Mouse (Mus musculus): ENCODE data around the gene Olfr820. TPM values are rescaled to one million over a fixed set of nuclear protein-coding genes. Genes with fewer than 3 reads are reported as not detected.
"Not testable (repeated sequence)": the region's sequence is repeated elsewhere in the genome, so short reads cannot be mapped to it uniquely, and the experiment has no call there.

The Olfr820 gene
- polyA plus RNA-seq (2012; ENCODE audit: insufficient read depth, insufficient read length, missing spikeins), result not detected in 2 replicates

DNA sequence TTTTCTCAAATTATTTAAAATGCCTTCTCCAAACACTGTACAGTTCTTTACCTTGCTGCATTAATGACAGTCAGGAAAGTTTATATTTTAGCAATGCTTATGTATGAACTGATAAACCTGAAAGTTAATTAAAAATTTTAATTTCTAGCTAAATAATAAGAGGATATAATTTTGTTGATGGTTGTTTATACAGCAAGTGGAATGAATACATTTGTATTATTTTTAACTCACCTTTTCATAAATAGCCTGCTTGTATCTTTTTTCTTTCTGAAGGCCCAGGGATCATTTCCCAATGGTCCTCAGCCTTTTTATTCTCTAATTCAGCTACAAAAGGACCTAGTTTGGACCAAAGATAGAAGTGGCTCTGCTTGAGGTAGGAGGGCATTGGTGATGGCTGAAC lies at the start of gene Olfr820:
Gene Olfr820 (plus strand): TSS at position 301 of the 400 bp plus-strand sequence.
- Histone ChIP-seq H3K27ac (replicated peaks; ENCODE audit: low read depth, low read length) (no peak within 1 kb of the TSS), H3K4me1 (ENCODE audit: control insufficient read depth, insufficient read depth, insufficient read length, low read length) (no peaks in the 10 kb centered on the region), H3K4me3 (ENCODE audit: insufficient read depth, low read depth, low read length) (no peak within 1 kb of the TSS)

DNA sequence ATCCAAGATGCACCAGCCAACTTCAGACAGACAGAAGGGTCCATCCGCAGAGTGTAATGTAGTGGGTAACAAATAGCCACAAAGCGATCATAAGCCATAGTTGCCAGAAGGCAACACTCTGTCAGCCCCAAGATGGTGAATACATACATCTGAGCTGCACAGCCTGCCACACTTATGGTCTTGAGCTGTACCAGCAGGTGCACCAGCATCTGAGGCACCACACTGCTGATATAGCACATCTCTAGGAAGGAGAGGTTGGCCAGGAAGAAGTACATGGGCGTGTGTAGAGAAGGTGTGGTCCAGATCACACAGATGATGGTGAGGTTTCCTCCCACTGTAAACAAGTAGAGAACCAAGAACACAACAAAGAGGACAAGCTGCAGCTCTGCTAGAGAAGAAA lies 46.2 kb upstream of the Olfr820 start:
- H3K27ac ChIP-seq (replicated peaks; ENCODE audit: low read depth, low read length); H3K4me3 ChIP-seq (ENCODE audit: insufficient read depth, low read depth, low read length): not testable (repeated sequence)

DNA sequence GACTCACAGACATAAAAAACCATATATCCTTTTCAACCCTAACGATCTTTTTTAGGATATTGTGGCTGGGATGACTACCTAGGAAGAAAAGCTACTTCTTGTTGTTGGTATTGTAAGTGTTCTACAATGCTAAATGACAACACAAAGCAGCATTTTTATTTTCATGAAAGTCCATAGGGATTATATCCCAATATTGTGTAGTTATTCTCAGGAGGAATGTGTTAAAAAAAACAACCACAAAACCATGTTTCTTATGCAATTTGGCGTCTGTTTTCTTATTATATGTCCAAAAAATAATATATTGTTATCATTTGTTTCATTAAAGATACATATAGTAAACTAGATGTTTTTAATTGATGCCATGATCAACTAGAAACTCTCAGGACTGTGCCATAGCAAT lies 45.3 kb upstream of the Olfr820 start, which contains the start of gene Olfr819:
Gene Olfr819 (minus strand): TSS at position 101 of the 400 bp plus-strand sequence.
- not testable (repeated sequence) for H3K4me3 ChIP-seq (ENCODE audit: insufficient read depth, low read depth, low read length); H3K4me1 ChIP-seq (ENCODE audit: control insufficient read depth, insufficient read depth, insufficient read length, low read length); H3K27ac ChIP-seq (replicated peaks; ENCODE audit: low read depth, low read length)

More for the DNA sequence above, 46.2 kb upstream of the Olfr820 start:
- not testable (repeated sequence) for H3K4me1 ChIP-seq (ENCODE audit: control insufficient read depth, insufficient read depth, insufficient read length, low read length)

DNA sequence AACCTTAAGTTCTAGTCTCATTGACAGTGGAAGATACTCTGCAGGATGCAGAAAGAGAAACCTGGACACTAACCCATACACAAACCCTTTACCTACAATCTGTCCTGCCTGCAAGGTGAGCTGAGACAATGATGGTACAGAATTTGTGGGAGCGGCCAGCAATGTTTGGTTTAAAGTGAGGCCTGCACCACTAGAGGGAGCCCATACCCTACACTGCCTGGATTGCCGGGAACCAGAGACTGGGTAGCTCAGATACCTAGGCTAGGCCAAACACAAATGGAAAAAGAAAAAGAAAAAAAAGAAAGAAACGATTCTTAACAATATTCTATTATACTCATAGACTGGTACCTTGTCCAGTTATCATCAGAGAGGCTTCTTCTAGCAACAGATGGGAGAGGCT lies 39.4 kb upstream of the Olfr820 start:
- not testable (repeated sequence) for H3K4me1 ChIP-seq (ENCODE audit: control insufficient read depth, insufficient read depth, insufficient read length, low read length); H3K27ac ChIP-seq (replicated peaks; ENCODE audit: low read depth, low read length); H3K4me3 ChIP-seq (ENCODE audit: insufficient read depth, low read depth, low read length)

DNA sequence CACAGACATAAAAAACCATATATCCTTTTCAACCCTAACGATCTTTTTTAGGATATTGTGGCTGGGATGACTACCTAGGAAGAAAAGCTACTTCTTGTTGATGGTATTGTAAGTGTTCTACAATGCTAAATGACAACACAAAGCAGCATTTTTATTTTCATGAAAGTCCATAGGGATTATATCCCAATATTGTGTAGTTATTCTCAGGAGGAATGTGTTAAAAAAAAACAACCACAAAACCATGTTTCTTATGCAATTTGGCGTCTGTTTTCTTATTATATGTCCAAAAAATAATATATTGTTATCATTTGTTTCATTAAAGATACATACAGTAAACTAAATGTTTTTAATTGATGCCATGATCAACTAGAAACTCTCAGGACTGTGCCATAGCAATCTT lies 36.4 kb upstream of the Olfr820 start, which contains the start of gene Olfr247:
Gene Olfr247 (minus strand): TSS at position 101 of the 400 bp plus-strand sequence.
- not testable (repeated sequence) for H3K4me3 ChIP-seq (ENCODE audit: insufficient read depth, low read depth, low read length); H3K4me1 ChIP-seq (ENCODE audit: control insufficient read depth, insufficient read depth, insufficient read length, low read length); H3K27ac ChIP-seq (replicated peaks; ENCODE audit: low read depth, low read length)

DNA sequence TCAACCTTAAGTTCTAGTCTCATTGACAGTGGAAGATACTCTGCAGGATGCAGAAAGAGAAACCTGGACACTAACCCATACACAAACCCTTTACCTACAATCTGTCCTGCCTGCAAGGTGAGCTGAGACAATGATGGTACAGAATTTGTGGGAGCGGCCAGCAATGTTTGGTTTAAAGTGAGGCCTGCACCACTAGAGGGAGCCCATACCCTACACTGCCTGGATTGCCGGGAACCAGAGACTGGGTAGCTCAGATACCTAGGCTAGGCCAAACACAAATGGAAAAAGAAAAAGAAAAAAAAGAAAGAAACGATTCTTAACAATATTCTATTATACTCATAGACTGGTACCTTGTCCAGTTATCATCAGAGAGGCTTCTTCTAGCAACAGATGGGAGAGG lies 30.6 kb upstream of the Olfr820 start:
- H3K27ac ChIP-seq (replicated peaks; ENCODE audit: low read depth, low read length); H3K4me3 ChIP-seq (ENCODE audit: insufficient read depth, low read depth, low read length); H3K4me1 ChIP-seq (ENCODE audit: control insufficient read depth, insufficient read depth, insufficient read length, low read length): not testable (repeated sequence)

DNA sequence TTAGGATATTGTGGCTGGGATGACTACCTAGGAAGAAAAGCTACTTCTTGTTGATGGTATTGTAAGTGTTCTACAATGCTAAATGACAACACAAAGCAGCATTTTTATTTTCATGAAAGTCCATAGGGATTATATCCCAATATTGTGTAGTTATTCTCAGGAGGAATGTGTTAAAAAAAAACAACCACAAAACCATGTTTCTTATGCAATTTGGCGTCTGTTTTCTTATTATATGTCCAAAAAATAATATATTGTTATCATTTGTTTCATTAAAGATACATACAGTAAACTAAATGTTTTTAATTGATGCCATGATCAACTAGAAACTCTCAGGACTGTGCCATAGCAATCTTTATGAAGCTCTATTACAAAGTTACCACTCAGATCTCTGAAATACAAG lies 27.5 kb upstream of the Olfr820 start, which contains the start of gene Gm10310:
Gene Gm10310 (minus strand): TSS at position 101 of the 400 bp plus-strand sequence.
- H3K4me1 ChIP-seq (ENCODE audit: control insufficient read depth, insufficient read depth, insufficient read length, low read length); H3K27ac ChIP-seq (replicated peaks; ENCODE audit: low read depth, low read length); H3K4me3 ChIP-seq (ENCODE audit: insufficient read depth, low read depth, low read length): not testable (repeated sequence)

DNA sequence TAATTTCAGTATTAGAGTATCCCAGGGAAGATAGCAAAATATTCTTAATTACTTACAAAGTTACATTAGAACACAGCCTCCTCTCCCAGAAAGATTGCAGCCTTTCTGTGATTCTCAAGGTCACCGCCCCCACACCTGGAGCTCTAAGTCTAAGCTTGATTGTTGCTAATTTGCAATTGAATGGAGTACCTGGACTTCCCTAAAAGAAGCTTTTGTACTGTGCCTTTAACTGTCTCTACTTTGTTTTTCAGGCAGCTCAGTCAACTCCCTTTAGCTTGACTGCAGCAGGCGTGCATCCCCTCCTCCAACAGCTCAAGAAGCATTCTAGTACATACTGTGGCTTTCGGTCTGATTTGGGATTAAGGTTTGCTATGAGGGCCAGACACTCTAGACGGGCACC lies 8.3 kb upstream of the Olfr820 start:
- not testable (repeated sequence) for H3K4me1 ChIP-seq (ENCODE audit: control insufficient read depth, insufficient read depth, insufficient read length, low read length); H3K27ac ChIP-seq (replicated peaks; ENCODE audit: low read depth, low read length)

DNA sequence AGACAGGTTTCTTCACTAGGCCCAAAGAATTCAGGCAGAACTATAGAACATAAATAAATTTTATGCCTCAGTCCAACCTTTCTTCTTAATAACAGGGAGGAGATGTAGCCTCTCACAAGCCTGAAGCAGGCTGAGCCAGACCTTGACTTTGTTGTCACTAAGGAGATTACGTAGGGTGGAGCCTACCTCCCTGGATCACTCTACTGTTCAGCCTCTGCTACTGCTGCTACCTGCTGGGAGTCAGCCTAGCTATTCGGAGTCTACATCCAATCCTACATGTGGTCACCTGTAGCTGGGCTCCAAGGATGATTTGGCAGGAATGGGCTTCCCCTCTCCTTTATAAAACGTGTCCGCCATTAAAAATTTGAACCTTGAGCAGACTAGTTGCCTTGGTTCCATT lies 7.1 kb upstream of the Olfr820 start:
- not testable (repeated sequence) for H3K27ac ChIP-seq (replicated peaks; ENCODE audit: low read depth, low read length); H3K4me3 ChIP-seq (ENCODE audit: insufficient read depth, low read depth, low read length); H3K4me1 ChIP-seq (ENCODE audit: control insufficient read depth, insufficient read depth, insufficient read length, low read length)

More for the DNA sequence above, 8.3 kb upstream of the Olfr820 start:
- not testable (repeated sequence) for H3K4me3 ChIP-seq (ENCODE audit: insufficient read depth, low read depth, low read length)

DNA sequence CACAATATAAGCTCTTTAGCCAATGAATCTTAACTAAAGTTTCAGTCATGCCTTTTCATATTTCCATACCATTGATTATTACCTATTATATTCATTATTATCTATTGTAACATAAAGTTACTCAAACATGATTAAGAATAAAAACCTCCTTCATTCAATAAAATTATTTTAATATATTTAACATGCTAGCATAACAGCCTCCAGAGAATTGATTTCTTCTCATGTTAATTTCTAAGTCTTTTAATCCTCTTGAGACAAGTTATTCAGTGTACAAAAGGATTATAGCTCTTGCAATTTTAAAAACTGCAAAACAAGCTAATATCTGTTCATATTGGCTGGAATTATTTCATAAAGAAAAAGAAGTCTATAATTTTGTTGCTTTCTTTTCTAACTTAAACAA lies 17.6 kb downstream of the Olfr820 start, which contains the start of gene Olfr821:
Gene Olfr821 (plus strand): TSS at position 301 of the 400 bp plus-strand sequence.
- H3K4me1 ChIP-seq (ENCODE audit: control insufficient read depth, insufficient read depth, insufficient read length, low read length), result no peaks in the 10 kb centered on the region
- H3K4me3 ChIP-seq (ENCODE audit: insufficient read depth, low read depth, low read length), result no peak within 1 kb of the TSS

DNA sequence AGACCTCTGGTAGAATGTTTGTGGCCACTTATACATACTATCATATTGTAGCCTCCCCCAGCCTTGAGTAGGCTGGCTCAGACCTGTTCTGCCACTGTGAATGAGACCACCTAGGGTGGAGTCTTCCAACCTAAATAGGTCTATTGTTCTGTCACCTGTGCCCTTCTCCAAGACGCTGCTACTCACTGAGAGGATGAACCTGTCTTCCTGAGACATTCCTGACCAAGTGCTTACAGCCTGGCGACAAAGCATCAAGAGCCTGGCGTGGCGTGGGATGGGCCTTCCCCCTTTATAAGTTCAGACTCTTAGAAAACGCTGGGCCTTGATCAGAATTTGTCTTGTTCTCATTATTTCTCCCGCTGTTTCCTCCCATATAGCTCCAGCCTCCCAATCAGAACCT lies 24.7 kb downstream of the Olfr820 start:
- H3K4me3 ChIP-seq (ENCODE audit: insufficient read depth, low read depth, low read length), result no peak overlapping the region
- no peaks in the 10 kb centered on the region for H3K4me1 ChIP-seq (ENCODE audit: control insufficient read depth, insufficient read depth, insufficient read length, low read length)
- no peak overlapping the region for H3K27ac ChIP-seq (replicated peaks; ENCODE audit: low read depth, low read length)

More for the DNA sequence above, 17.6 kb downstream of the Olfr820 start, which contains the start of gene Olfr821:
- no peak within 1 kb of the TSS for H3K27ac ChIP-seq (replicated peaks; ENCODE audit: low read depth, low read length)

Other genes starting within 250 kb of the Olfr820 start
- not detected in 2 replicates for gene Olfr808, start 247.1 kb upstream of the Olfr820 start, polyA plus RNA-seq (2012; ENCODE audit: insufficient read depth, insufficient read length, missing spikeins)
- not detected in 2 replicates for gene Olfr809, start 238.0 kb upstream of the Olfr820 start, polyA plus RNA-seq (2012; ENCODE audit: insufficient read depth, insufficient read length, missing spikeins)
- not detected in 2 replicates for gene Olfr810, start 217.7 kb upstream of the Olfr820 start, polyA plus RNA-seq (2012; ENCODE audit: insufficient read depth, insufficient read length, missing spikeins)
- gene Olfr811, start 208.2 kb upstream of the Olfr820 start, polyA plus RNA-seq (2012; ENCODE audit: insufficient read depth, insufficient read length, missing spikeins), result not detected in 2 replicates
- gene Olfr812, start 166.5 kb upstream of the Olfr820 start, polyA plus RNA-seq (2012; ENCODE audit: insufficient read depth, insufficient read length, missing spikeins), result not detected in 2 replicates
- not detected in 2 replicates for gene Olfr813, start 157.3 kb upstream of the Olfr820 start, polyA plus RNA-seq (2012; ENCODE audit: insufficient read depth, insufficient read length, missing spikeins)
- not detected in 2 replicates for gene Olfr814, start 132.8 kb upstream of the Olfr820 start, polyA plus RNA-seq (2012; ENCODE audit: insufficient read depth, insufficient read length, missing spikeins)
- not detected in 2 replicates for gene Olfr815, start 106.8 kb upstream of the Olfr820 start, polyA plus RNA-seq (2012; ENCODE audit: insufficient read depth, insufficient read length, missing spikeins)
- gene Olfr816, start 97.0 kb upstream of the Olfr820 start, polyA plus RNA-seq (2012; ENCODE audit: insufficient read depth, insufficient read length, missing spikeins), result not detected in 2 replicates
- gene Olfr818, start 63.5 kb upstream of the Olfr820 start, polyA plus RNA-seq (2012; ENCODE audit: insufficient read depth, insufficient read length, missing spikeins), result not detected in 2 replicates
- not detected in 2 replicates for gene Olfr819, start 45.4 kb upstream of the Olfr820 start, polyA plus RNA-seq (2012; ENCODE audit: insufficient read depth, insufficient read length, missing spikeins)
- not detected in 2 replicates for gene Olfr247, start 36.5 kb upstream of the Olfr820 start, polyA plus RNA-seq (2012; ENCODE audit: insufficient read depth, insufficient read length, missing spikeins)
- gene Gm10310, start 27.6 kb upstream of the Olfr820 start, polyA plus RNA-seq (2012; ENCODE audit: insufficient read depth, insufficient read length, missing spikeins), result not detected in 2 replicates
- gene Olfr821, start 17.7 kb downstream of the Olfr820 start, polyA plus RNA-seq (2012; ENCODE audit: insufficient read depth, insufficient read length, missing spikeins), result not detected in 2 replicates
- gene Olfr822, start 58.6 kb downstream of the Olfr820 start, polyA plus RNA-seq (2012; ENCODE audit: insufficient read depth, insufficient read length, missing spikeins), result not detected in 2 replicates
- gene Olfr823, start 102.8 kb downstream of the Olfr820 start, polyA plus RNA-seq (2012; ENCODE audit: insufficient read depth, insufficient read length, missing spikeins), result not detected in 2 replicates
- gene Olfr824, start 117.4 kb downstream of the Olfr820 start, polyA plus RNA-seq (2012; ENCODE audit: insufficient read depth, insufficient read length, missing spikeins), result not detected in 2 replicates
- gene Olfr825, start 154.1 kb downstream of the Olfr820 start, polyA plus RNA-seq (2012; ENCODE audit: insufficient read depth, insufficient read length, missing spikeins), result not detected in 2 replicates
- not detected in 2 replicates for gene Olfr826, start 171.6 kb downstream of the Olfr820 start, polyA plus RNA-seq (2012; ENCODE audit: insufficient read depth, insufficient read length, missing spikeins)
- not detected in 2 replicates for gene Olfr827, start 201.8 kb downstream of the Olfr820 start, polyA plus RNA-seq (2012; ENCODE audit: insufficient read depth, insufficient read length, missing spikeins)